Mouse (Mus musculus): ENCODE results near the gene Npas2. TPM values are rescaled to one million over a fixed set of nuclear protein-coding genes. Genes with fewer than 3 reads are reported as not detected.

Gene Npas2
- total and polyA plus RNA-seq, 3 experiments = not detected

DNA sequence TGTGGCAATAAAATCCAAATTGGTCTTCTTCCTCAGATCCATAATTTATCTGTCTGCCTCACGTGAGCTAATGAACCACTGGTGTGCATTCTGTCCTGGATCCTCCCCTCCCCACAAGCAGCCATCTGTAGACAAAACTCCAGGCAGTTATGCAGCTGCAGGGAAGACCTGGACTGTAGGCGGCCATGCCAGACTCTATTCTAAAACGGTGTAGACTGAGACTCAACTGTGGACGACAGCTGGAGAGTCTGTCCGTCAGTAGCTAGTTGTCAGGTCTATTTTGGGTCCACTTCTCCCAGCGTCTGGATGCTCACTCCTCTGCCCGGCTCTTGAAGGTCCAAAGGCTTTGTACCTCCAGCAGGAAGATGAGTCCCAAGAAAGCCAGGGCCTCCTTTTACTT, 134.0 kb downstream of the Npas2 start:
- Histone ChIP-seq H3K4me1 (ENCODE audit: control insufficient read depth in 1 of 2, insufficient read depth in 2 of 2, low read length in 2 of 2) (no peaks in the 10 kb centered on the region), H3K27me3 (ENCODE audit: control insufficient read depth in 1 of 2, insufficient read depth in 2 of 2, low read length in 2 of 2) (peaks cover 0 to 9% of the 10 kb centered on the region in 2 experiments), H3K9ac (ENCODE audit: control insufficient read depth, low read depth, low read length, poor library complexity, severe bottlenecking) (no peak overlapping the region), H3K27ac (ENCODE audit: control insufficient read depth, low read depth, low read length) (no peak overlapping the region), H3K79me2 (ENCODE audit: control insufficient read depth, insufficient read depth, low read length, poor library complexity) (no peaks in the 10 kb centered on the region), H3K36me3 (ENCODE audit: control insufficient read depth in 1 of 2, insufficient read depth in 2 of 2, low read length in 2 of 2) (no peaks in the 10 kb centered on the region), H3K4me3 (ENCODE audit: control insufficient read depth in 1 of 2, insufficient read depth in 1 of 2, low read depth in 2 of 2, low read length in 2 of 2) (no peak overlapping the region), H3K9me3 (replicated peaks; ENCODE audit: insufficient read depth, low read length) (no peaks in the 10 kb centered on the region)
- TF ChIP-seq POLR2AphosphoS2 (IDR thresholded peaks at IDR 0.05; ENCODE audit: low read length) = no peak
- no peak for TF ChIP-seq TAL1 (IDR thresholded peaks at IDR 0.05; ENCODE audit: low read length)
- no peak for TF ChIP-seq ZNF384 (IDR thresholded peaks at IDR 0.05; ENCODE audit: low read depth, low read length)
- TF ChIP-seq MYC (IDR thresholded peaks at IDR 0.05; ENCODE audit: low read depth, low read length) = no peak
- TF ChIP-seq TCF12 (IDR thresholded peaks at IDR 0.05; ENCODE audit: low read depth, low read length) = no peak
- TF ChIP-seq SIN3A (IDR thresholded peaks at IDR 0.05; ENCODE audit: low read length) = no peak
- no peak for TF ChIP-seq ZKSCAN1 (IDR thresholded peaks at IDR 0.05; ENCODE audit: low read depth, low read length)
- no peak for DNase-seq (ENCODE audit: low read depth, low spot score)

DNA sequence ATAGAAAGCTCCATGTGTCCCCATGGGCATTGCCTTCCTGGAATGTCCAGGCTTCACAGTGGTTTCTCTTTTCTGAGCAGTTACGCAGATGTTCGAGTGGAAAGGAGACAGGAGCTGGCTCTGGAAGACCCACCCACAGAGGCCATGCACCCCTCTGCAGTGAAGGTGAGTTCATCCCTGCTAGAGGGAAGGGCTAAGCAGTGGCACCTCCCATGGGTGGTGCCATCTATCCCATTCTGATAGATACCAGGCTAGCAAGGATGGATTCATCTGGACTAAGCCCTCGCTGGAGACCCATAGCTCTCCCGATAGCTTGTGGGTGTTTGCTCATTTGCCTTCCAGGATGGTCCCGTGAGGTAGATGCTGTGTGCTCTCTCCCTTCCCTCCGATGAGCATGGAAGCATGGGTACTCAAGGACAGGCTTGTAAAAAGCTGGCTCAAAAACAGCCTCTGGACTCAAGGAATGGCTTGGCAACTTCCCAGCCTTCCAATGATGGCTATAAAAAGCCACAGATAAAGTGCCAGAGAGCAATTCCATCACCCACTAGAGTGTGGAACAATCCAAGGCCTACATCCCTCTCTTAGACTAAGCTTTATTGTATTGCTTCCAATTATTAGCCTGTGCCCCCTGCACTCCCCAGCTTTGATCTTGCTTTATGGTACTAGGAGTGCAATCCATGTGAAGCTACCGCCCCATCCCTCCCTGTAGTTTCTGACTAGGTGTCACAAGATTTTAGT, 137.5 kb downstream of the Npas2 start:
- H3K27me3 ChIP-seq (ENCODE audit: control insufficient read depth in 1 of 2, insufficient read depth in 2 of 2, low read length in 2 of 2) = peaks cover 0 to 15% of the 10 kb centered on the region in 2 experiments
- no peak overlapping the region for H3K4me3 ChIP-seq (ENCODE audit: control insufficient read depth in 1 of 2, insufficient read depth in 1 of 2, low read depth in 2 of 2, low read length in 2 of 2)
- no peaks in the 10 kb centered on the region for H3K79me2 ChIP-seq (ENCODE audit: control insufficient read depth, insufficient read depth, low read length, poor library complexity)
- H3K36me3 ChIP-seq (ENCODE audit: control insufficient read depth in 1 of 2, insufficient read depth in 2 of 2, low read length in 2 of 2) = no peaks in the 10 kb centered on the region
- no peak for DNase-seq (ENCODE audit: low read depth, low spot score)
- no peak overlapping the region for H3K27ac ChIP-seq (ENCODE audit: control insufficient read depth, low read depth, low read length)
- H3K9ac ChIP-seq (ENCODE audit: control insufficient read depth, low read depth, low read length, poor library complexity, severe bottlenecking) = no peak overlapping the region
- no peaks in the 10 kb centered on the region for H3K9me3 ChIP-seq (replicated peaks; ENCODE audit: insufficient read depth, low read length)
- no peaks in the 10 kb centered on the region for H3K4me1 ChIP-seq (ENCODE audit: control insufficient read depth in 1 of 2, insufficient read depth in 2 of 2, low read length in 2 of 2)
- TF ChIP-seq BHLHE40 (IDR thresholded peaks at IDR 0.05; ENCODE audit: borderline replicate concordance, low read depth, low read length) = no peak
- TF ChIP-seq GABPA (IDR thresholded peaks at IDR 0.05; ENCODE audit: low read depth, low read length) = no peak
- TF ChIP-seq NELFE (IDR thresholded peaks at IDR 0.05; ENCODE audit: low read depth, low read length) = no peak
- no peak for TF ChIP-seq POLR2A (IDR thresholded peaks at IDR 0.05; ENCODE audit: control insufficient read depth in 1 of 2, insufficient read depth in 1 of 2, low read depth in 1 of 2, low read length in 2 of 2, poor library complexity in 1 of 2)
- no peak for TF ChIP-seq EP300 (IDR thresholded peaks at IDR 0.05; ENCODE audit: low read depth in 1 of 2, low read length in 2 of 2)
- TF ChIP-seq TCF12 (IDR thresholded peaks at IDR 0.05; ENCODE audit: low read depth, low read length) = no peak
- no peak for TF ChIP-seq CTCF (IDR thresholded peaks at IDR 0.05 in 2 of 3, conservative IDR thresholded peaks at IDR 0.05 in 1 of 3; ENCODE audit: control insufficient read depth in 1 of 3, insufficient read depth in 1 of 3, low read depth in 2 of 3, low read length in 3 of 3, poor library complexity in 1 of 3, severe bottlenecking in 1 of 3)
- no peak for TF ChIP-seq POLR2AphosphoS5 (IDR thresholded peaks at IDR 0.05; ENCODE audit: borderline replicate concordance, low read depth, low read length)
- TF ChIP-seq NRF1 (IDR thresholded peaks at IDR 0.05; ENCODE audit: insufficient read depth, low read depth, low read length, poor library complexity, severe bottlenecking) = no peak
- TF ChIP-seq MYB (IDR thresholded peaks at IDR 0.05; ENCODE audit: low read depth, low read length) = no peak
- no peak for TF ChIP-seq ZC3H11A (IDR thresholded peaks at IDR 0.05; ENCODE audit: low read depth, low read length)
- no peak for TF ChIP-seq MEF2A (IDR thresholded peaks at IDR 0.05; ENCODE audit: extremely low read depth, insufficient replicate concordance, low read depth, low read length, poor library complexity, severe bottlenecking)
- no peak for TF ChIP-seq ZNF384 (IDR thresholded peaks at IDR 0.05; ENCODE audit: low read depth, low read length)
- TF ChIP-seq HCFC1 (IDR thresholded peaks at IDR 0.05; ENCODE audit: low read depth, low read length) = no peak
- TF ChIP-seq TBP (IDR thresholded peaks at IDR 0.05; ENCODE audit: low read depth, low read length) = no peak
- no peak for TF ChIP-seq CHD1 (IDR thresholded peaks at IDR 0.05; ENCODE audit: low read depth, low read length)
- no peak for TF ChIP-seq JUND (IDR thresholded peaks at IDR 0.05; ENCODE audit: low read depth, low read length)
- TF ChIP-seq TAL1 (IDR thresholded peaks at IDR 0.05; ENCODE audit: low read length) = no peak
- no peak for TF ChIP-seq ELF1 (IDR thresholded peaks at IDR 0.05; ENCODE audit: low read depth, low read length)
- no peak for TF ChIP-seq ZMIZ1 (IDR thresholded peaks at IDR 0.05; ENCODE audit: low read depth, low read length)

Measured in MEL (cell line).